Mouse (Mus musculus) ES-E14 (cell line): ENCODE results near the gene Prpf18.
"Not testable (repeated sequence)": the region's sequence is repeated elsewhere in the genome, so short reads cannot be mapped to it uniquely, and the experiment has no call there.

Experiments
- CHD2 ChIP-seq: IDR thresholded peaks from 2 replicates; pipeline ENCODE4 v1.6.1; 2014; ENCODE audit warnings: mild to moderate bottlenecking, low read depth, low read length, inconsistent platforms
- HCFC1 ChIP-seq: IDR thresholded peaks from 2 replicates; pipeline ENCODE4 v1.6.1; 2012; ENCODE audit warnings: low read length, inconsistent platforms, borderline replicate concordance; ENCODE audit not compliant: insufficient read depth
- MAFK ChIP-seq: IDR thresholded peaks from 2 replicates; pipeline ENCODE4 v1.6.1; 2014; ENCODE audit warnings: mild to moderate bottlenecking, low read depth, low read length, inconsistent platforms; ENCODE audit not compliant: insufficient read depth
- ZNF384 ChIP-seq: IDR thresholded peaks from 2 replicates; pipeline ENCODE4 v1.6.1; 2012; ENCODE audit warnings: low read depth, low read length, inconsistent platforms

DNA sequence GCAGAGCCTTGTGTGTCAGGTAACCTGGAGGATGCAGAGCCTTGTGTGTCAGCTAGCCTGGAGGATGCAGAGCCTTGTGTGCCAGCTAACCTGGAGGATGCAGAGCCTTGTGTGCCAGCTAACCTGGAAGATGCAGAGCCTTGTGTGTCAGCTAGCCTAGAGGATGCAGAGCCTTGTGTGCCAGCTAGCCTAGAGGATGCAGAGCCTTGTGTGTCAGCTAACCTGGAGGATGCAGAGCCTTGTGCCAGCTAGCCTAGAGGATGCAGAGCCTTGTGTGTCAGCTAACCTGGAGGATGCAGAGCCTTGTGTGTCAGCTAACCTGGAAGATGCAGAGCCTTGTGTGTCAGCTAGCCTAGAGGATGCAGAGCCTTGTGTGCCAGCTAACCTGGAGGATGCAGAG lies 32.8 kb downstream of the Prpf18 start:
- not testable (repeated sequence) for TF ChIP-seq HCFC1, MAFK, ZNF384, CHD2
